ENCODE assay signal across 9 mouse cellular contexts in genomic region chr5:106991300-106991929, GRCm38 (mm10). TPM values are rescaled to one million over a fixed set of nuclear protein-coding genes. Genes with fewer than 3 reads are reported as not detected.
DNase-seq lines count a peak whose midpoint lies in the region; ATAC-seq and TF ChIP-seq lines count a peak whose summit lies in the region.
"Had no signal": no experiment of that assay in that cellular context is flagged by ENCODE, and none has a peak within 500 bp of the region (broad histone marks: within the 10 kb centered on the region; RNA-seq: fewer than 3 reads in every experiment).

No protein-coding gene starts in this region.

- no peaks in the 10 kb centered on the region for H3K79me2 ChIP-seq in heart, adult 2 months (replicated peaks; ENCODE audit: control insufficient read depth, insufficient read depth, low read length)

- H3K4me2 ChIP-seq in liver, embryonic 12.5 days = peak overlapping the region; percentile 32
- H3K4me2 ChIP-seq: neural tube, embryonic 13.5 days had no signal

- peak; percentile 96 for DNase-seq in heart, adult 11 months
- no peak for DNase-seq in heart, postnatal 4 days
- DNase-seq in heart, adult 2 months = peak; percentile 47 to 57
- DNase-seq in cerebellum, postnatal 14 days = no peak
- DNase-seq in left cerebral cortex, postnatal 10 days (ENCODE audit: extremely low spot score in 1 of 2, low spot score in 2 of 2) = no peak

- H3K27me3 ChIP-seq in heart, adult 2 months (ENCODE audit: control insufficient read depth, insufficient read depth, low read length) = no peaks in the 10 kb centered on the region
- H3K27me3 ChIP-seq in liver, embryonic 12.5 days (replicated peaks) = no peaks in the 10 kb centered on the region
- H3K27me3 ChIP-seq in small intestine, adult 2 months (ENCODE audit: control insufficient read depth, insufficient read depth, low read length) = no peaks in the 10 kb centered on the region
- H3K27me3 ChIP-seq: neural tube, embryonic 13.5 days had no signal

- no peak overlapping the region for H3K9ac ChIP-seq in heart, adult 2 months (ENCODE audit: low read depth, low read length)
- no peak overlapping the region for H3K9ac ChIP-seq in liver, embryonic 12.5 days
- H3K9ac ChIP-seq: neural tube, embryonic 13.5 days had no signal

- TF ChIP-seq EP300 in heart, adult 2 months (IDR thresholded peaks at IDR 0.05; ENCODE audit: insufficient read depth, low read depth, low read length) = no peak

- intact Hi-C loops in heart, adult 2 months (cut with DNase I) = loop anchor here (5.0 to 10.0 kb wide), 4 partner anchors 93 to 176 kb away; no protein-coding TSS in a partner anchor
- intact Hi-C loops in left cerebral cortex, postnatal 10 days (cut with DNase I) = loop anchor here (5.0 kb wide), 1 partner anchor 331 kb away; no protein-coding TSS in a partner anchor

- peaks cover 2% of the 10 kb centered on the region for H3K36me3 ChIP-seq in heart, adult 2 months (ENCODE audit: control insufficient read depth, insufficient read depth, low read length)
- peaks cover 8% of the 10 kb centered on the region for H3K36me3 ChIP-seq in liver, embryonic 12.5 days
- H3K36me3 ChIP-seq in small intestine, adult 2 months (ENCODE audit: control insufficient read depth, insufficient read depth, low read length) = no peaks in the 10 kb centered on the region

- 66% methylated on average over 8 of the region's 8 CpGs for WGBS in heart, adult 2 months
- WGBS in liver, embryonic 12.5 days (ENCODE audit: insufficient replicate concordance) = 48% methylated on average over 8 of the region's 8 CpGs
- WGBS in small intestine, adult 2 months = 59% methylated on average over 8 of the region's 8 CpGs

- H3K27ac ChIP-seq in heart, adult 2 months = peak overlapping the region; percentile 30
- no peak overlapping the region for H3K27ac ChIP-seq in liver, embryonic 12.5 days
- H3K27ac ChIP-seq in small intestine, adult 2 months (ENCODE audit: insufficient read depth, low read depth, low read length) = peak overlapping the region; percentile 39
- H3K27ac ChIP-seq: neural tube, embryonic 13.5 days had no signal

- H3K9me3 ChIP-seq in liver, embryonic 12.5 days (replicated peaks) = no peaks in the 10 kb centered on the region
- H3K9me3 ChIP-seq: neural tube, embryonic 13.5 days had no signal

- no peak for ATAC-seq in liver, embryonic 12.5 days
- no peak for ATAC-seq in erythroblast, adult 5-6 weeks (replicated peaks; ENCODE audit: low FRiP score, poor library complexity, severe bottlenecking)

- peaks cover 5% of the 10 kb centered on the region for H3K4me1 ChIP-seq in heart, adult 2 months (ENCODE audit: control insufficient read depth, insufficient read depth, low read length)
- peaks cover 20% of the 10 kb centered on the region for H3K4me1 ChIP-seq in liver, embryonic 12.5 days
- H3K4me1 ChIP-seq in small intestine, adult 2 months (ENCODE audit: control insufficient read depth, insufficient read depth, insufficient read length, low read length) = 0 out of 2 replicates have a peak, but pooled peaks cover 2% of the 10 kb centered on the region

- no peak for TF ChIP-seq POLR2A in heart, adult 2 months (IDR thresholded peaks at IDR 0.05; ENCODE audit: insufficient read depth, low read depth, low read length)
- TF ChIP-seq POLR2A in small intestine, adult 2 months (IDR thresholded peaks at IDR 0.05; ENCODE audit: low read depth, low read length) = no peak

- no peak overlapping the region for H3K4me3 ChIP-seq in heart, adult 2 months
- H3K4me3 ChIP-seq in liver, embryonic 12.5 days = no peak overlapping the region
- no peak overlapping the region for H3K4me3 ChIP-seq in small intestine, adult 2 months (ENCODE audit: low read depth, low read length)
- H3K4me3 ChIP-seq: neural tube, embryonic 13.5 days had no signal

- TF ChIP-seq CTCF in heart, adult 2 months (IDR thresholded peaks at IDR 0.05) = no peak
- TF ChIP-seq CTCF in small intestine, adult 2 months (IDR thresholded peaks at IDR 0.05; ENCODE audit: extremely low read depth, insufficient read length, insufficient replicate concordance, low read depth, low read length) = no peak

RNA-seq across cellular contexts. Expression of gene Cdc7, which starts 27.3 kb away (rescaled TPM):
- total RNA-seq in heart, postnatal 4 days (2021) = 1 to 10 TPM; 6.8 to 8.0 TPM
- under 1 TPM; 0.39 to 0.59 TPM for total RNA-seq in heart, adult 2 months (2021)
- polyA plus RNA-seq in heart, adult 2 months (2012; rRNA removed) = 0.70 and 1.3 TPM in 2 replicates
- polyA plus RNA-seq in liver, embryonic 12.5 days (2016; fragmentation: Nextera tagmentation; extraction: Ambion mirVana) = 29.3 and 29.5 TPM in 2 replicates
- polyA plus RNA-seq in small intestine, adult 2 months (2012; rRNA removed) = 1.5 and 1.9 TPM in 2 replicates
- 10 to 100 TPM; 14.0 to 15.9 TPM for total RNA-seq in left cerebral cortex, postnatal 10 days (2021)
- 11.0 and 18.8 TPM in 2 replicates for total RNA-seq in erythroblast, adult 5-6 weeks (2015; ENCODE audit: low replicate concordance)
- 10.3 and 10.5 TPM in 2 replicates for total RNA-seq in erythroblast, adult 5-6 weeks (2017; ENCODE audit: low replicate concordance)

Comparison
In these comparisons a context has a peak if more than half of its experiments do, and no peak if none do; other contexts are left out.
1. DNase-seq: peak in heart, adult 11 months (single experiment) and heart, adult 2 months (2 of 2); none in heart, postnatal 4 days (single experiment), cerebellum, postnatal 14 days (0 of 2) and left cerebral cortex, postnatal 10 days (0 of 2).
2. RNA of gene Cdc7, which starts 27.3 kb away (total RNA-seq): 14.0 to 15.9 TPM in left cerebral cortex, postnatal 10 days, 10.3 to 18.8 TPM in erythroblast, adult 5-6 weeks and 6.8 to 8.0 TPM in heart, postnatal 4 days; 0.39 to 0.59 TPM in heart, adult 2 months; every median in the first group is over 4 times any median in the second.